Mouse (Mus musculus) testis, postnatal 14 days (tissue): ENCODE results near the gene Rplp0.

Source experiments
- DNase-seq: peaks from one replicate; pipeline ENCODE4 v3.0.0; 2021; ENCODE audit warnings: low spot score

Rplp0 gene

GRCm38 (mm10) chr5:115526456-115527202 is 32.6 kb upstream of the Rplp0 start:
- no peak for DNase-seq

DNA sequence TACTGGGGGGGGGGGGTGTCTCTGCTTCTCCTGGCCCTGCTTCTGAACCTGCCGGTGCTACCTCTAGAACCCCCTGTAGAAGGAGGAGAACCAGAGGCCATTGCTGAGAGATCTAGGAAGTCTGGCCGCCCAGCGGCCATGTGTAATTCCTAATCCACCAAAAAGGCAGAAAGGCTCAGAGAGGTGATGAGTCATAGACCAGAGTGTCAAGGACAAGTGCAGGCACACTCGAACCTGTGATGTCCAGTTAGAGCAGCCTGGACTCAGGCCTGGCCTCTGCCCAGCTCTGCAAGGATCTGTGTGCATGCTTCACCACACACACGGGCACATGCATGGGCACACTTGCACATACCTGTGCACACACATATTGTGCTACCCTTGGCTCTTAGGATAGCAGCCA is 31.1 kb upstream of the Rplp0 start:
- DNase-seq: no peak

DNA sequence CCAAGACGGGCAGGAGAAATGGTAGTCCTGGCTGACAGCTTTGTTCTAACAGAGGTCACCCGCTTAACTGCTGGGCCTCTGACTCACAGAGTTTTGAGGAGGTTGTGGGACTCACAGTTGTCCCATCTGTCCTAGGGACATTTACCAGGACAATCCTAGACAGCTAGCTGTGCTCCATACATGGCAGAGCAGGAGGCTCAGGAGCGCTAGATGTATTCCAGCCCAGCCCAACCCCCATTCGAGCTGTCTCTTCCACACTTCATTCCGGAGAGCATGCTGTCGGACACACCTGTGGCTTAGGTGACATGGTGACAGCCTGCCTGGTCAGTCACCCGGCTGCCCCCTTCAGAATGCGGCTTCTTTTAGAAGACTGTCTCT is 29.9 kb upstream of the Rplp0 start:
- no peak for DNase-seq

GRCm38 (mm10) chr5:115529742-115530446 is 29.4 kb upstream of the Rplp0 start:
- no peak for DNase-seq

DNA sequence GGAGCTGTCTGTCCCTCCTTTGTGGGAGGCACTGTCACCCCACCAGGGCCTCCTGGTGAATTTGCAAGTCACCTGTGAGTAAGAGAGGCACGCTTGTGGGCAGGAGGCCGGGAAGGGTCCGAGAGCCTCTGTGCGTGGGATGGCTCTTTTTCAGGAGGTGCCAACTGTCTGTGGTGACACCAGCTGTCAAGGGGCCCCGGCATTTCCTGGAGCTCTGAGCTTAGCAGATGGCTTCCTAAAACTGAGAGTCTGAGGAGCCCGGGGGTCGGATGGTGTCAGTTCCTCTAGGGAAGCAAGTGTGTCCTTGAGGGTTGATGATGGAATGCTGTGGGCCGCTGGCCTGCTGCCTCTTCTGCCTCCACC is 28.8 kb upstream of the Rplp0 start:
- DNase-seq: no peak

DNA sequence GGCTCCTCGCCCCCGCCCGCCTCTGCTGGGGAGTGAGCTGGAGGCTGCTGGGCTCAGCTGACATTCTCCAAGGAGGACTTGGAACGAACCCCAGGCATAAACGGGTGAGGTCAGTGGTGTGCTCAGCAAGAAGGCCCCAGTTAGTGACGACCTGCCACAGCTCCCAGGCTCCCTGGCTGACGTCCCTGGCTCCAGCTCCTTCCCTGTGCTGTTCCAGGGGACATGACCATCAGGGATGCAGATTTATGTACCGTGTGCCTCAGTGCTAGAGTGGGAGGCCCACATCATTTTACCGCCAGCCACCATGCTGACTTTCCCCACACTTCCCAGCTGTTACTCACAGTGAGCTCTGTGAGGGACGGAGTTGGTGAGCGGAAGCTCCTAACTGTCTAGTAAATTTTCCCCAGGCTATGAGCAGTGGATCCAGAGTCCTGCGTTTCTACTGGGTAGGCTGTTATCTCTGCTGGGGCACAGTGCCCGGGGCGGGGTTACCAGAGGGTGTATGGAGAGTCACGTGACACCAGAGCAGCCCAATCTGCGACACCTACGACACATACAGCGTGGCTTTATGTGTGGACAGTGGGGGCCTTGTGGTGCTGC is 27.5 kb upstream of the Rplp0 start:
- peak; percentile 60 for DNase-seq

- DNase-seq: no peak
These were observed 25.0 kb upstream of the Rplp0 start for GRCm38 (mm10) chr5:115534290-115534731.

DNA sequence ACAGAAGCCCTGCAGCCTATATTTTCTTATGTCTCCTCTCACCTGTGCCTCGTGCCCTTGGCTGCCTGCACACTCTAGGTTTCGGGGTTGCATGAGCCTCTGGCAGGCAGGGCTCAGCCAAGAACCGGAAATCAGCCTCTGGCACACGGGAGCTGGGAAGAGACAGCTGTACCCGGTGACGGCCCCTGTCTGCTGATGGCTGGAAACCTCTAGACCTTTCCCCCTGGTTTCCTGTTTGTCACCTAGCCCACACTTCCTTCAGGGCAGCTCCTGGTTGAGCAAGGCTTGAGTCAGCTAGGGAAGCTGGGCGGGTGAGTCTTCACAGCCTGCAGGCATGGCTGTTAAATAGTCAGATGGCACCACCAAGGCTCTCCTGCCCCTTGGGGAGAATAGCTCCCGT is 24.4 kb upstream of the Rplp0 start:
- no peak for DNase-seq

GRCm38 (mm10) chr5:115535635-115536034 is 23.6 kb upstream of the Rplp0 start:
- no peak for DNase-seq

DNA sequence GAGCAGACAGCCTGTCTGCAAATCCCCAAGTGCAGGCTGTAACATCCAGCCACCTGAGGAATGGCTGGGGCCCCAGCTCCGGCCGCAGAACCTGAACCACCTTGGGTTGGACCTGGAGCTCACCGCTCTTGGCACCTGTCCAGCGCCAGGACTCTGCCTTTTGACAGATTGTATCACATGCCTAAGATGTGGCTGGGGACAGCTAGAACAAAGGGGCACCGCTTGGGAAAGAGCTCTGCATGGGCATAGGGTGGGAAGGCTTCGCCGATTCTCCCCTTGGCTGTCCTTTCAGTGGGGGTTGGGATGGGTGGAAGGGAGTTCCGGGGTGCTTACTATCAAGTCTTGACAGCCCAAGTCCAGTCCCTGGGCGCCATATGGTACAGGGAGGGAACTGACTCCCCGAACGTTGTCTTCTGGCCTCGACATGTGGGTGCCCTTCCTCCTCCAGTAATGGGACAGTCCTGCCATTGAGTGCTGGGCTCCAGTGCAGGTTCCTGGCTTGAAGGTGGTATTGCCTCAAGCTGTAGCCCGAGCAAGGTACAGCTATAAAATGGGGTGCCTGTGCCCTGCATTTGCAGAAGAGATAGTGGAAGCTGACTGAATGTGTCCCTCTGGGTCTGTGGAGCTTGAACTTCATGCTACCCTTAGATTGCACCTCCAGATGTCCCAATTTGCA is 21.1 kb upstream of the Rplp0 start:
- no peak for DNase-seq

GRCm38 (mm10) chr5:115538693-115539043 is 20.6 kb upstream of the Rplp0 start:
- peak; percentile 79 for DNase-seq

DNA sequence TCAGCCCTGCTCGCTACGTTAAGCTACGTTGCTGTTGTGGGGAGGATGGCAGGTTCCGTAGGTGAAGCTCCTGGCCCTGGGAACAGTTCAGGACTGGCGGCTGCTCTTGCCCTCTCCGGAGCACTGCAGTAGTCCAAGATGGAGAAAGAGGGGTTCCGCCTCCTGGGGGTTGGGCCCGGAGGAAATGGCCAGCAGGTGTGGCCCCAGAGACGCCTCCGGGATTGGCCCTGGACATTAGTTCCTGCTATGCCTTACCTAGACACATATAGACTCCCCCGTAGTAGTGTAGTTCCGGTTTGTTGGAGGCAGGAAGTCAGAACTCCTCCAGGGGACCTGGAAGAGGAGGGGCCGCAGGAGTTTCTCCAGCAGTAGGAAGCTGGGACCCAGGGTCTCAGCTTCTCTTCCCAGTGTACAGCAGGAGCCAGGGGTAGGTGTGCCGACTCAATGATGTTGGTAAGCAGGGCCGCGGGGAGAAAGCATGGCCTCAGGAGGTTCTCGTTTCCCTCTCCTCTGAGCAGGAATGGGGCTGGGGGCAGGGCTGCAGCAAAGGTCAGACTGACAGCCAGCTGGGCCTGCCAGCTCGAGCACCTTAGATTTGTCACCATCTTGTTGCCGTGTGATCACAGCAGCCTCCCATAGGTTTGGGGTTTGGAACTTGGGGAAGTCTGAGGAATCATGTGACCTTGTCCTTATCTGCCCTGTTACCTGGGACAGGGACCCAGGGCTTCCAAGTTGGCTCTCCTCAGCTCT is 16.5 kb upstream of the Rplp0 start:
- DNase-seq: no peak

- DNase-seq: peak; percentile 83
These were observed 15.6 kb upstream of the Rplp0 start for GRCm38 (mm10) chr5:115543509-115544253.

- DNase-seq: no peak
These were observed 14.5 kb upstream of the Rplp0 start for GRCm38 (mm10) chr5:115544655-115545185.

GRCm38 (mm10) chr5:115545636-115546035 is 13.6 kb upstream of the Rplp0 start:
- no peak for DNase-seq

- DNase-seq: no peak
These were observed 12.7 kb upstream of the Rplp0 start for GRCm38 (mm10) chr5:115546536-115546935.

DNA sequence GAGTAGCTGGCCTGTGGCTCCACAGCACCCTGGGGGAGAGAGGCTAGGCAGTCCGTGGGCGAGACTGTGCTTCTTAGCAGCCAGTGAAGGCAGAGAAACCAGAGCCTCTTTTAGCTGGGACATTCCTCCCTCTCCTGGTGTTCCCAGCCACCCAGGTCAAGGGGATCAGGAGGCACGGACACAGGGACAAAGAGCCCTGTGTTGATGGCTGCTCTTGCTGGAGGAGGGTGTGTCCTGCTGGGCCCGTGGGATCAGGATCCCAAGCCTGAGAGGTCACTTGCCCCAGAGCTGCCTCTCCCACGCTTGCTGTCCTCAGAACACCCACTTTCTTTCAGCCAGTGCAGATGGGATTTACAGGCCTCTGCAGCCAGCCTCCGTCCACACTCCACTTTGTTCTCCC is 12.3 kb upstream of the Rplp0 start:
- peak; percentile 80 for DNase-seq

DNA sequence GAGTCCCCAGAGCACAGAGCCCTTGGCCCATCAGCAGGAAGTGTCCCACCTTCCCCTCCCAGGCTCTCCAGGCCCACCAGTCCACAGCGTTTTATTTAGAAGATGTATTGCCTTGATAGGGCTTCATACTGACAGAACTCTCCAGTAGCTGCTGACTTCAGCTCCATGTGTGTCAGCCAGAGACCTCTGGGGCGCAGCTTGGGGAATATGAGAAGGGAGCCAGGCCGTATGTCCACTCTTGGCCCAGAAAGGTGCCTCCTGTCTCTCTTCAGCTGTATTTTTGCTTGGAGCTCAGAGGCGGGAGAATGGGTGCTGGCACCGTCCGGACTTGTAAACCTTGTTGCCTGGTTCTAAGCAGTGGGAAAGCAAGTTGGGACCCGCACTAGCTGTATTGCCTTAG is 11.8 kb upstream of the Rplp0 start:
- no peak for DNase-seq

DNA sequence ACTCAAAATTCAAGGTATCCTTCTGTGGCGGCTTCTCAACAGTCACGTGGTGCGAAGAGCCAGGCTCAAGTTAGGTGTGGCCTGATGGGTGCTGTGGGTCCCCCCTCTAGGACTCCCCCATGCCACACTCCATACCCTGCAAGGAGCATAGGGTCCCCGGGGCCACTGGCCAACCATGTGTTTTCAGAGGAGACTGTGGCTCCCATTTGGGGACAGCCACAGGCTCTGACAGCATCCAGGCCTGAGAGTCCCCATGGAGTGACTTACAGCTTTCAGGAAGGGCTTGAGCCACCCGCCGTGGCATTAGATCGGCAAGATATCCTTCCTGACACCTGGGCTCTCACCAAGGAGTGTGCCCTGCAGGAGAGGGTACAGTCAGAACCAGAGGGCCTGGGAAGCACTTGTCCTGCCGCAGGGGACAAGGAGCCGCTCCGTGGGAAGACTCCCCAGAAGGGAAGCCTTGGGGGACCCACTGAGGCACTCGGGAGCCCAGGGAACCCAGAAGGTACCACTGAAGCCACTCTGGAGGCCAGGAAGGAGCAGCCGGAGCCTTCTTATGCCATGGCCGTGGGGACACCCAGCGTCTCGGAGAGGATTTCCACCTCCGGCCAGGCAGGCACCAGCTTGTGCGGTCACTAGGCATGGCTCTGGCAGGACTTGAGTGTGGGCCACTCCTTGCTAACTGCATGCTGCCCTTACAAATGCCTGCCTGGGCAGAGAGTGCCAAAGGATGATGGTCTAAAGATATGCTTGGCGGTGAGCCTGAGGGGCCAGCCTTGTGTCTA is 10.6 kb upstream of the Rplp0 start:
- no peak for DNase-seq

GRCm38 (mm10) chr5:115550482-115551005 is 8.7 kb upstream of the Rplp0 start:
- DNase-seq: no peak
